Mouse (Mus musculus) stomach, embryonic 14.5 days (tissue): ENCODE data around the gene Zfp263. TPM values are rescaled to one million over a fixed set of nuclear protein-coding genes. Genes with fewer than 3 reads are reported as not detected.
A peak's percentile ranks its signal among the peaks of the same experiment; 100 is the strongest.

Experiments
- ATAC-seq: fragments of 200-750 bp; cut with Nextera tagmentation; 2 replicates; pipeline ENCODE4 v1.8.0; 2017; ENCODE audit warnings: low read depth, moderate TSS enrichment; ENCODE audit not compliant: insufficient number of reproducible peaks, insufficient read depth, low FRiP score
- H3K27ac ChIP-seq: fragments of 300-500 bp; sonication (generic); 2 replicates; pipeline ENCODE4 v1.5.1; 2014; ENCODE audit warnings: mild to moderate bottlenecking, low read length, moderate library complexity, mixed read lengths
- H3K27me3 ChIP-seq: fragments of 300-500 bp; sonication (generic); 2 replicates; pipeline ENCODE4 v1.6.1; 2014; ENCODE audit warnings: low read length, control low read depth, mixed read lengths; ENCODE audit not compliant: control insufficient read depth, insufficient read depth
- H3K36me3 ChIP-seq: fragments of 300-500 bp; sonication (generic); 2 replicates; pipeline ENCODE4 v1.6.1; 2014; ENCODE audit warnings: mild to moderate bottlenecking, control low read depth, low read length, moderate library complexity, mixed read lengths; ENCODE audit not compliant: control insufficient read depth, insufficient read depth
- H3K4me1 ChIP-seq: fragments of 300-500 bp; sonication (generic); 2 replicates; pipeline ENCODE4 v1.6.1; 2014; ENCODE audit warnings: low read length, control low read depth, mixed read lengths; ENCODE audit not compliant: control insufficient read depth, insufficient read depth
- H3K4me2 ChIP-seq: fragments of 300-500 bp; sonication (generic); replicated peaks from 2 replicates; pipeline ENCODE4 v1.6.1; 2014; ENCODE audit warnings: low read depth, low read length, control low read depth
- H3K4me3 ChIP-seq: fragments of 300-500 bp; sonication (generic); 2 replicates; pipeline ENCODE4 v1.5.1; 2014; ENCODE audit warnings: low read depth, low read length, control low read depth
- H3K9ac ChIP-seq: fragments of 300-500 bp; sonication (generic); replicated peaks from 2 replicates; pipeline ENCODE4 v1.6.1; 2014; ENCODE audit warnings: low read depth, mild to moderate bottlenecking, control low read depth, low read length, moderate library complexity, mixed read lengths
- H3K9me3 ChIP-seq: fragments of 300-500 bp; sonication (generic); 2 replicates; pipeline ENCODE4 v1.6.1; 2016; ENCODE audit warnings: low read depth, low read length, control low read depth; ENCODE audit not compliant: control insufficient read depth
- WGBS: fragments of 180-500 bp; shearing (Covaris S2); extraction: QIAGEN DNeasy Blood & Tissue Kit; methylation state at CpG from one replicate; pipeline ENCODE4 v1.1.7; 2014; 5-methylcytosine and 5-hydroxymethylcytosine counted together
- polyA plus RNA-seq: library from polyadenylated mRNA; unstranded; fragments of >200 nt; fragmentation: Nextera tagmentation; extraction: Ambion mirVana; gene quantifications from 2 replicates; pipeline ENCODE4 v1.2.1, GENCODE M21; 2014

Zfp263 gene
- 29.9 and 30.3 TPM in 2 replicates for polyA plus RNA-seq

- H3K4me3 ChIP-seq: peak within 1 kb of the TSS; percentile 71
- H3K27me3 ChIP-seq: no peaks in the 10 kb centered on the region
- peaks cover 8% of the 10 kb centered on the region; the same call in 1 of the 2 replicates for H3K9me3 ChIP-seq
- peak within 1 kb of the TSS; percentile 83 for H3K27ac ChIP-seq
- ATAC-seq: peak; percentile 98
- peak within 1 kb of the TSS; percentile 76 for H3K9ac ChIP-seq
- WGBS: under 1% methylated on average over 42 of the region's 42 CpGs
- H3K4me2 ChIP-seq: peak within 1 kb of the TSS; percentile 86
- H3K4me1 ChIP-seq: peaks cover 16% of the 10 kb centered on the region; the same call in 1 of the 2 replicates
- H3K36me3 ChIP-seq: peaks cover 22% of the 10 kb centered on the region
Observed at GRCm38 (mm10) chr16:3743503-3744185, at the start of gene Zfp263. TSS of gene Zfp263 (plus strand) at chr16:3744093.

DNA sequence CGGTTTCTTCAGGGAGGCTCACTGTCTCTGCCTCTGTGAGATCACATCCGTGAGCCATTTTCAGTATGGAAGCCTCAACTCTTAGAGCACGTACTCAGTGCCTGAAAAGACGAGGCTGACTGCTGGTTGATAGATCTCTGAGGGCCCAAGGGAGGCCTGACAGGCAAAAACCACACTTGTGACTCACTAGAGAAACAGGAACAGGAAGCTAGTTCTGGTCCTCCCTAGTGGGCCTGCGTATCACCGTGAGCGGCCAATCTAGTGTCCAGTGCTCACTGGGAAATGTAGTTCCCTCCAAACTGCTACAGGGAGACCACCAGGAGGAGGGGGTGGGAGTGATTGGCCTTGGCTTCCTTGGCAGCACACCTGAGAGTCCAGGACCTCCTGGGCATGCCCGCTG is 44.6 kb upstream of the Zfp263 start:
- H3K4me2 ChIP-seq: no peak overlapping the region
- no peak for ATAC-seq
- WGBS: 81% methylated on average over 8 of the region's 8 CpGs
- H3K36me3 ChIP-seq: no peaks in the 10 kb centered on the region
- no peak overlapping the region for H3K4me3 ChIP-seq
- H3K27me3 ChIP-seq: no peaks in the 10 kb centered on the region
- H3K4me1 ChIP-seq: no peaks in the 10 kb centered on the region
- no peaks in the 10 kb centered on the region for H3K9me3 ChIP-seq
- H3K27ac ChIP-seq: no peak overlapping the region
- no peak overlapping the region for H3K9ac ChIP-seq

DNA sequence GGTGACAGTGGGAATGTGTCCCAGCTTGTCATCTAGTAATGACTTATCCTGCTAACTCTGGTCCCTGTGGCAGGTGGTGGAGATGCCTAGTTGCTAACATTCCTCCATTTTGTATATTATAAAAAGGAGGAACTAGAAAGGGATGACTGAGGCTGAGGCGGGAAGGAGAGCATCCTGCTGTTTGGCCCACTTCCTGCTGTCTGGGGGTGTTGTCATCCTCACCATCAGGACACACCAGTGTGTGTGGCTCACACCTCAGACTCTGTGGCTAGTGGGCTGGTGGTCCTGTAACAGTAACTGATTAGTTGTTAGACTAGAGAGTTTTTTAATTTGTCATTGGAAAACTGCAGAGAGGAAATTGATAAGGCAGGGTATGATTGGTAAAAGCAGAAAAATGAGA is 43.0 kb upstream of the Zfp263 start:
- ATAC-seq: no peak
- WGBS: 76% methylated on average over 1 of the region's 1 CpGs
- H3K4me1 ChIP-seq: no peaks in the 10 kb centered on the region
- H3K4me2 ChIP-seq: no peak overlapping the region
- H3K4me3 ChIP-seq: no peak overlapping the region
- H3K27me3 ChIP-seq: no peaks in the 10 kb centered on the region
- no peak overlapping the region for H3K27ac ChIP-seq
- H3K9me3 ChIP-seq: no peaks in the 10 kb centered on the region
- no peak overlapping the region for H3K9ac ChIP-seq
- H3K36me3 ChIP-seq: no peaks in the 10 kb centered on the region

GRCm38 (mm10) chr16:3706680-3707079 is 37.2 kb upstream of the Zfp263 start:
- H3K9ac ChIP-seq: no peak overlapping the region
- ATAC-seq: no peak

DNA sequence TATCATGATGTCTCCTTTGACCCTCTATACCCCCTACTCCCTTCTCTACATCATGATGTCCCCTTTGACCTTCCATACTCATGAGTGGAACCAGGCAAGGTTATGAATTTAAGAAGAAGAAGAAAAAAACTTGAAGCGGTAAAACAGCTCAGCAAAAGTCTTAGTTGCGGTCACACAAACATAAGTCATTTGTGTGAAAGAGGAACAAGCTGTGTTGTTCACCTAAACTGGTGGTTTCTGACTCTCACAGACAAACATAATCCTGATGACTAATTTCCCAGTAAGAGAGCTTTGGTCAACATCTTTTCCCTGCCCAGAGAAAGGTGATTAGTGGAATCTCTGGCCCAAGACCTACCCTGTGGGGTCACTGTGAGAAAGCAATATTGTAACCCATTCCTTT is 29.2 kb upstream of the Zfp263 start:
- H3K4me1 ChIP-seq: no peaks in the 10 kb centered on the region
- no peaks in the 10 kb centered on the region for H3K27me3 ChIP-seq
- H3K36me3 ChIP-seq: no peaks in the 10 kb centered on the region
- no peaks in the 10 kb centered on the region for H3K9me3 ChIP-seq
- WGBS: 79% methylated on average over 2 of the region's 2 CpGs
- no peak overlapping the region for H3K27ac ChIP-seq
- no peak overlapping the region for H3K4me2 ChIP-seq
- no peak overlapping the region for H3K9ac ChIP-seq
- H3K4me3 ChIP-seq: no peak overlapping the region
- ATAC-seq: no peak

More at GRCm38 (mm10) chr16:3706680-3707079, 37.2 kb upstream of the Zfp263 start:
- Histone ChIP-seq H3K9me3 (no peaks in the 10 kb centered on the region), H3K4me2 (no peak overlapping the region), H3K4me1 (no peaks in the 10 kb centered on the region), H3K27ac (no peak overlapping the region), H3K4me3 (no peak overlapping the region), H3K36me3 (no peaks in the 10 kb centered on the region), H3K27me3 (no peaks in the 10 kb centered on the region)
- 79% methylated on average over 6 of the region's 6 CpGs for WGBS

DNA sequence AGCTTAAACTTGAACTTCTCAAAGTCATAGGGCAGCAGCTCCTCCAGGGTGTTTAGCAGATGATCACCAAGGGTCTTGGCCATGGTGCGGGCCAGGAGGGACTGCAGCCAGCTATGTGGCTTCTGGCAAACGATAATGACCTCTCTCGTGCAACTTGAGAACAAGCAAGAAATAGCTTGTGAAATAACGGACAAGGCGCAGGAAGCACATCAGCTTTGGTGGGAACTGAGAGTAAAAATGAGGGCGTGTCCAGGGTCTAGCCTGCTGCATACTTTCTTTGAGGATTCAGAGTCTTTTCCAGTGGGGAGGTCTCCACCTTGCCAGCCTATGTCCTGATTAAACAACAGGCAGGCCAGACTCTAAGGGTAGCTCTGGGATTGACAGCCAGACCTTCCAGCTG is 25.9 kb upstream of the Zfp263 start, which contains the start of gene Mefv:
TSS of gene Mefv (minus strand) at position 118 of the 400 bp plus-strand sequence.
- no peak within 1 kb of the TSS for H3K4me2 ChIP-seq
- ATAC-seq: no peak
- H3K27me3 ChIP-seq: no peaks in the 10 kb centered on the region
- no peak within 1 kb of the TSS for H3K27ac ChIP-seq
- H3K4me3 ChIP-seq: no peak within 1 kb of the TSS
- H3K9me3 ChIP-seq: no peaks in the 10 kb centered on the region
- no peak within 1 kb of the TSS for H3K9ac ChIP-seq
- H3K36me3 ChIP-seq: no peaks in the 10 kb centered on the region
- WGBS: 89% methylated on average over 6 of the region's 6 CpGs
- no peaks in the 10 kb centered on the region for H3K4me1 ChIP-seq

DNA sequence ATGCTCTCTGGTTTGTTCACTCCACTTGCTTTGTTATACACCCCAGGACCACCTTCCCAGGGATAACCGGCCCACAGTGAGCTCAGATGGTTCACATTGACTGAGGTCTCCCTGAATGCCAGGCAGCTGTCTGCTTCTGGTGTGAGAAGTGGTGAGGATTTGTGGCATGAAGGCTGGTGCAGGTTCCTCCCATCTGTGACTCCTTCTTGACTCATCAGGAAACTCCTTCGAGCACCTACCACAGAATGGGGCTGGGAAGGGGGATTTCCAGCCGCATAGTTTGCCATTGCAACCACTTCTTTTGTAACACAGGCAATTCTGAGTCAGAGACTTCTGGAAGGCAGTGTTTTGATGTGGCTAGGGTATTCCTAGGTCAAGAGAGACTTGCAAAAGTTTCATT is 20.7 kb upstream of the Zfp263 start:
- no peaks in the 10 kb centered on the region for H3K9me3 ChIP-seq
- no peak overlapping the region for H3K4me3 ChIP-seq
- no peaks in the 10 kb centered on the region for H3K4me1 ChIP-seq
- no peaks in the 10 kb centered on the region for H3K27me3 ChIP-seq
- H3K27ac ChIP-seq: no peak overlapping the region
- WGBS: 69% methylated on average over 3 of the region's 3 CpGs
- no peaks in the 10 kb centered on the region for H3K36me3 ChIP-seq
- no peak overlapping the region for H3K9ac ChIP-seq
- no peak for ATAC-seq
- H3K4me2 ChIP-seq: no peak overlapping the region

DNA sequence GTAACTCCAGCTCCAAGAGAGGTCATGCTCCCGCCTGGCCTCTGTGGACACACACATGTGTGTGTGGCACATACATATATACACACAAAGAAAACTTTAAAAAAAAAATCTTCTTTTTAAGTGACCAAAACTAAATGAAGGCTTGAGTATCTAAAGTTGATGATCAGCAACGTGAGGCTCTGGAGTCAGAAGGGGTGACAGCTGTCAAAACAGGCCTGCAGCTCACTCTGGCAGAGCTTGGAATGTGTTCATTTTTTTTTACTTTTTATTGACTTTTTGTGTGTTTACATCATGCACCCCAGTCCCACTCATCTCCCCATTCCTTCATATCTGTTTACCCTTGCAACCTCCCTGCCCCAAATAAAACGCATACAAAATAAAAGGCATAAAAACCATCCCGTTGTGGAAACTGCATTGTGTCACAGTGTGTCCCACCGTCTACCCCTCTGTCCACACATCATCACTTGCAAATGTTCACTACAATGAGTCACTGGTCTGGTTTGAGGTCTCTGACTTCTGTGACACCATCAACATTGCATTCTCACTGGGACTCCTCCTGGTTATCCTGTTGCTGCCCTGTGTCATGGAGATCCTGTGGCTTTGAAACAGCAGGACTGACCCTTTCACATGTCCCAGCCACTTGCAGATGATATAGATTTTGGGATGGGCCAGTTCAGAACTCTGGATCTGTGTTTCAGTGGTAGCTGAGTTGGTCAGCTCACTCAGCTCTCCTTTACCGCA is 15.7 kb upstream of the Zfp263 start:
- no peaks in the 10 kb centered on the region for H3K9me3 ChIP-seq
- no peak for ATAC-seq
- no peak overlapping the region for H3K4me2 ChIP-seq
- H3K27me3 ChIP-seq: no peaks in the 10 kb centered on the region
- H3K4me1 ChIP-seq: no peaks in the 10 kb centered on the region
- no peak overlapping the region for H3K4me3 ChIP-seq
- WGBS: 74% methylated on average over 6 of the region's 6 CpGs
- no peaks in the 10 kb centered on the region for H3K36me3 ChIP-seq
- H3K9ac ChIP-seq: no peak overlapping the region
- H3K27ac ChIP-seq: no peak overlapping the region
